Mouse (Mus musculus): ENCODE measurements around the gene Parp3.

The Parp3 gene

DNA sequence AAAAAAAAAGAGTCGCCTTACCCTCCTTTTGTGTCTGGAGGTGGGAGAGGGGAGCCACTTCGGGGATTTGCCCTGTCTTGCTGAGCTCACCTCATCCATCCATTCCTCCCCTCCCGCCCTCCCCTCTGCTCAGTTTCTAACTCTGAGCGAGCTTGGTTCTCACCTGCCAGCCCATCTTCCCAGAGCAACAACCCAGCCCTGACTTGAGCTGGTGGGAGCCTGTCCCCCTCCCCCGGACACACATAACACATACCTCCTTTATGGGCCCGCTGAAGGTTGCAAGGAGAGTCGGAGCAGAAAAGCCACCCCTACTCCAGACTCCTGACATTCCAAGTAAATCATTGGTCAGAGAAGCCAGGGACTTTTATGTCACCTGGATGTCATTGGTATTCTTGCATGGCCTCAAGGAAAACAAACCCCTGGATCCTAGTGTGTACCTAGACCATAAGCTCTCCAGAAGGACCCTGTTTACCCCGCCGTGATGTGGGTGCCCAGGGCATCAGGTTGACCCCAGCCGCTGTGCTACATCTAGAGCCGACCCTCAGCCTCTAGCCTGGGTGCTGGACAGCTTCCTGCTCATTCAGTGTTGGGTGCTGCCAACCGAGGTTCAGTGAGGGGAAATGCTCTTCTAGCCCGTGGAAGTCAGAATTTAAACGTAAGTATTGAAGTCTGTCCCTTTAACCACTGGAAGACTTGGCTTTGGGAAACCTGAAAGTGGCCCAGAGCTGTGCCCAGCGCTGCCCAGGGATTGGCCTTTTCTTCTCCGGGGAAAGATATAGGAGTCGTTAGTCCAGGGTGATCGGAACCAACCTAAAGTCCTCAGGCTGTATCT is 55.5 kb downstream of the Parp3 start:
- DNase-seq, result peak; percentile 42

DNA sequence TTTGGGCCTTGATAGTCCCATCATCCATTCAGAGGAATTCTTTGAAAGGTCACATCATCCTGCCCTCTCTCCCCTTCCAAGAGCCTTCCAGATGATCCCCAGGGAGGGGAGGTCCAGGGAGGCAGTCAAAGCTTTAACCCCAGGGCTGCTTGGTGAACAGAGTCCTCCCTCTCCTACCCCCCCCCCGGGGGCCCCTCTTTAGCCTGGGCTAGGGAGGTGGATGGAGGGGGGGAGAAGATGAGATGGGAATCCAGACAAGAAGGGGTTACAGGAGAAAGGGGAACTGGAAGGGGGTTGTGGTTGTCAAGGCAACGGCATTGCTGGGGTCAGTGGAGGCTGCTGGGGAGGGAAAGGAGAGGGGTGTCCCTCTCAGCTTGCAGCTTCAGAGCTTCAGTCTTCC is 56.1 kb downstream of the Parp3 start:
- DNase-seq, result peak; percentile 77
